Mouse (Mus musculus) layer of hippocampus, postnatal 10 days (tissue): ENCODE measurements at regions not wholly inside any gene's neighbourhood (a gene's known extent, or its start where the extent isn't known, plus 50 kb on each side); places are given as distances from the start of the nearest gene placed in this dataset.

Experiments used
- DNase-seq, 2 experiments: peaks; one replicate each; pipeline ENCODE4 v3.0.0; 2021; ENCODE audit warnings: low spot score in 2 of 2

GRCm38 (mm10) chr8:91901525-91902281 is 99.8 kb upstream of the Irx3 start:
- peak; percentile 20 to 21 for DNase-seq

- no peak for DNase-seq
These were observed 97.9 kb upstream of the Irx3 start for GRCm38 (mm10) chr8:91899747-91900146.

- no peak for DNase-seq
These were observed 95.5 kb upstream of the Irx3 start for GRCm38 (mm10) chr8:91897381-91897780.

- no peak for DNase-seq
These were observed 94.1 kb upstream of the Irx3 start for GRCm38 (mm10) chr8:91895987-91896386.

- no peak for DNase-seq
These were observed 83.0 kb upstream of the Irx3 start for GRCm38 (mm10) chr8:91884862-91885261.

- no peak for DNase-seq
These were observed 82.5 kb upstream of the Irx3 start for GRCm38 (mm10) chr8:91884325-91884724.

GRCm38 (mm10) chr8:91883012-91883411 is 81.1 kb upstream of the Irx3 start:
- DNase-seq = no peak

- no peak for DNase-seq
These were observed 77.0 kb upstream of the Irx3 start for GRCm38 (mm10) chr8:91878886-91879285.

- DNase-seq = no peak
These were observed 74.3 kb upstream of the Irx3 start for GRCm38 (mm10) chr8:91876161-91876560.

GRCm38 (mm10) chr8:91873232-91873631 is 71.4 kb upstream of the Irx3 start:
- DNase-seq = no peak

GRCm38 (mm10) chr8:91872278-91873115 is 70.6 kb upstream of the Irx3 start:
- peak in 1 of 2 experiments; percentile 20 for DNase-seq

GRCm38 (mm10) chr8:91867069-91867468 is 65.2 kb upstream of the Irx3 start:
- DNase-seq = no peak

GRCm38 (mm10) chr8:91866076-91866475 is 64.2 kb upstream of the Irx3 start:
- no peak for DNase-seq

- no peak for DNase-seq
These were observed 63.5 kb upstream of the Irx3 start for GRCm38 (mm10) chr8:91865361-91865760.

- DNase-seq = no peak
These were observed 61.6 kb upstream of the Irx3 start for GRCm38 (mm10) chr8:91863505-91863904.

GRCm38 (mm10) chr8:91855881-91856280 is 54.0 kb upstream of the Irx3 start:
- DNase-seq = no peak

- no peak for DNase-seq
These were observed 52.5 kb upstream of the Irx3 start for GRCm38 (mm10) chr8:91854369-91854768.

- no peak for DNase-seq
These were observed 51.9 kb upstream of the Irx3 start for GRCm38 (mm10) chr8:91853803-91854202.

- DNase-seq = no peak
These were observed 51.5 kb upstream of the Irx3 start for GRCm38 (mm10) chr8:91853336-91853735.
